Mouse (Mus musculus): ENCODE measurements around the gene Antxr1.

The Antxr1 gene

GRCm38 (mm10) chr6:87203467-87203866 lies 132.2 kb downstream of the Antxr1 start:
- in situ Hi-C loops (cut with MboI; ENCODE audit: unreplicated experiment in 2 of 2), result no loop called here

- in situ Hi-C loops (cut with MboI; ENCODE audit: unreplicated experiment in 2 of 2), result no loop called here
These were observed 132.6 kb downstream of the Antxr1 start for GRCm38 (mm10) chr6:87203065-87203464.

DNA sequence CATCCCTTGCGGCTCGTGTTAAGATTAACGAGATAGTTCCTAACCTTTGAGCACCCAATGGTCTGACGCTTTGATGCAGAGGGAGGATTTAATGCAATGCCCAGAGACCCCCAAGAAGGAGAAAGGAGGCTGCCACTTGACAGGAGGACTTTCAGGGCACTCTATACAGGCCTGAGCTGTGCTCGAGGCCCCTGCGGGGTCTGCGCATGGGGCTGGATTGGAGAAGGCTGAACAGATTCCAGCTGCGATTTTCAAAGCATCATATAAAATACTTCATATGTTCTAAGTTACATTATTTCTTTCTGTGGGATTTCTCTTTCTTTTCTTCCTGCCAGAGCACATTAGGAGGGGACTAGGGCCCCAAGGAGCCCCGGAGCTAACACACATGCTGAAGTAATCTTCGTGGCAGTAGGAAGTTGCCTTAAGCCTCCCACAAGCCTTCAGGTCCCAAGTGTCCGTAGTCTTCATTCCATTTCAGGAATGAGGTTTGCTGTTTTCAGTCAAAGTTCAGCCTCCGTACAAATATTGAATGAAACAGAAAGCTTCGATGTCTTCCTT lies 133.5 kb downstream of the Antxr1 start:
- in situ Hi-C loops (cut with MboI; ENCODE audit: unreplicated experiment in 2 of 2), result no loop called here

- in situ Hi-C loops (cut with MboI; ENCODE audit: unreplicated experiment in 2 of 2), result no loop called here
These were observed 145.9 kb downstream of the Antxr1 start for GRCm38 (mm10) chr6:87189755-87190154.

GRCm38 (mm10) chr6:87186988-87187387 lies 148.6 kb downstream of the Antxr1 start:
- in situ Hi-C loops (cut with MboI; ENCODE audit: unreplicated experiment in 2 of 2), result no loop called here

GRCm38 (mm10) chr6:87184418-87184817 lies 151.2 kb downstream of the Antxr1 start:
- in situ Hi-C loops (cut with MboI; ENCODE audit: unreplicated experiment in 2 of 2), result no loop called here

DNA sequence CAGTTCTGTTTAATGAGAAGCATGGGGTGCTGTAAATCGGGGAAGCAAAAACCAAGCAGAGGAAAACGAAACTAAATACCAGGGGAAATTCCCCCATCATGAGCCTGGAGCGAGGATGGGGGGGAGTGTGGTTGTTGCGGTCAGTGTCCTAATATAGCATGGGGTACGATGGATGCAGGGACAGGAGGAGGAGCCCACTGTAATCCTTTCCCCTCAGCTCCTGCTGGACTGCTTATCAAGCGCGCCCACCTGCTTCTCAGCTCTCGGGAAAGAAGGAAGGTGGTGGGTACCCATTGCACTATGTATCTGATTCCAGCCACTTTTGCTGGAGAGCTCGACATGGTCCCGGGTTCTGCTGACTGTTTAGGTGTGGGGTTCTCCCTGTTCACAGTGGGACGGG lies 151.6 kb downstream of the Antxr1 start:
- in situ Hi-C loops (cut with MboI; ENCODE audit: unreplicated experiment in 2 of 2), result no loop called here

- in situ Hi-C loops (cut with MboI; ENCODE audit: unreplicated experiment in 2 of 2), result no loop called here
These were observed 152.5 kb downstream of the Antxr1 start for GRCm38 (mm10) chr6:87183159-87183558.

GRCm38 (mm10) chr6:87182736-87183135 lies 152.9 kb downstream of the Antxr1 start:
- in situ Hi-C loops (cut with MboI; ENCODE audit: unreplicated experiment in 2 of 2), result no loop called here

- in situ Hi-C loops (cut with MboI; ENCODE audit: unreplicated experiment in 2 of 2), result loop anchor here in 1 of 2 experiments (5.0 kb wide), 1 partner anchor 51 kb away; no protein-coding TSS in a partner anchor
These were observed 164.2 kb downstream of the Antxr1 start for GRCm38 (mm10) chr6:87171461-87171860.

DNA sequence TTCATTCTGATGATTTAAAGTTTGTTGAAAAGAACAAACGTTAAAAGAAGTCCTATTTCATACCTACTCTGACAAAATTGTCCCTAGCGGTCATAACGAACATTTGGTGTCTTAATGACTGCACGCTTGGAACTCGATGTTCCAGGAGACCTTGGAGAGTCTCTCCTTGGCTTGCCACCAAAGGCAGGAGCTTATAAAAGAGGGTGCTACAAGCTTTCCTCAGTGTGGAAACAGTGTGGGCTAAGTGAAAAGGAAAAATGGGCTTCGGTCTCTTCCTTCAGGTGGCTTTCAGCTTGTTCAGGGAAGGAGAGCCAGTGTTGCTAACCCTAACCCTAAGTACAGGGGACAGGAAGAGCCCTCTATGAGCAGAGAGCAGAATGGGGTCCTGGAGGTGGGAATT lies 164.7 kb downstream of the Antxr1 start:
- in situ Hi-C loops (cut with MboI; ENCODE audit: unreplicated experiment in 2 of 2), result loop anchor here in 1 of 2 experiments (5.0 kb wide), 1 partner anchor 51 kb away; no protein-coding TSS in a partner anchor

DNA sequence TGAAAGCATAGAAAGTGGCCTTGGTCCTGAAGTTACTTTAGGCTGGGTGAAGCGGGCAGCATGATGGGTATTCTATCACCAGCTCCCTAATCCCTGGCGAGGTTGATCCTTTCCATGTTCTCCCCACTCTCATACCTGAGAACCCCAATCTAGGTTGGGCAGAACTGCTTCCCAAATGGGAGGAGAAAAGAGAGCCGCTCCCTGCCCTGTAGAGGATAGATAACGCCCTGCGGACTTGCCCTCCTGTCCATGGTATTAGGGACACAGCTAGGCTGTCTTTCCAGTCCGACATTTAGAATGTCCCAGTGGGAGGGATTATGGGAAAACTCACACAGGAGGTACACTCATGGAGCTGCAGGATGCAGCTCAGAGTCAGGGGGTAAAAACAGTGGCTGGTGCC lies 165.3 kb downstream of the Antxr1 start:
- in situ Hi-C loops (cut with MboI; ENCODE audit: unreplicated experiment in 2 of 2), result loop anchor here in 1 of 2 experiments (5.0 kb wide), 1 partner anchor 52 kb away; no protein-coding TSS in a partner anchor

- in situ Hi-C loops (cut with MboI; ENCODE audit: unreplicated experiment in 2 of 2), result no loop called here
These were observed 167.6 kb downstream of the Antxr1 start for GRCm38 (mm10) chr6:87168021-87168420.

DNA sequence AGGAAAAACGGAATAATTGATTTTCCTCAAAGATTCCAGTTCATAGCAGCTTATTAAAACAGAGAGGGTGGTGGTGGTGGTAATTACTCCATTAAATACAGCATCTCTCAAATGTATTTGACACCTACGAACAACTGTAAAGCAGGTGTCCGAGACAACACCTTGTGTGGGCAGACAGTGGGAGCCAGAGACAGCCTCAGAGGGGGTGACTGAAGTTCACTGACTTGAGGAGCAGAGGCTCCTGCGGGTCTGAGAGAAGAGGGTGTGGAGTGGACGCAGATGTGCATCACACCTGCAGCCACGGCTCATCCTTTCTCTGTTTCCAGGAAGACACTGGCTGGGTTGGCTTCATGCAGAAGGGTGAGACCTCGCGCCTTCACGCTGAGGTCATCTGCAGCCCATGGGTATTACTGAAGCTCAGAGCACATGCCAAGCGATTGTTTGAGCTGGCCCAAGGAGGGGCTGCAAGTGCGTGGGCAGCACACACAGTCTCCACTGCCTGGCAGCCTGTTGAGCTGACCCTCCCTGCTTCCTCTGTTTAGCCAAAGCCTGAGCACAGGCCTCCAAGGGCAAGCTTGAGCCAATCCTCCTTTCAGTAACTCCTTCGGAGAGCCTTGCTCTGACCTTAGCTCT lies 168.8 kb downstream of the Antxr1 start:
- in situ Hi-C loops (cut with MboI; ENCODE audit: unreplicated experiment in 2 of 2), result no loop called here

- in situ Hi-C loops (cut with MboI; ENCODE audit: unreplicated experiment in 2 of 2), result no loop called here
These were observed 169.9 kb downstream of the Antxr1 start for GRCm38 (mm10) chr6:87165536-87166311.

DNA sequence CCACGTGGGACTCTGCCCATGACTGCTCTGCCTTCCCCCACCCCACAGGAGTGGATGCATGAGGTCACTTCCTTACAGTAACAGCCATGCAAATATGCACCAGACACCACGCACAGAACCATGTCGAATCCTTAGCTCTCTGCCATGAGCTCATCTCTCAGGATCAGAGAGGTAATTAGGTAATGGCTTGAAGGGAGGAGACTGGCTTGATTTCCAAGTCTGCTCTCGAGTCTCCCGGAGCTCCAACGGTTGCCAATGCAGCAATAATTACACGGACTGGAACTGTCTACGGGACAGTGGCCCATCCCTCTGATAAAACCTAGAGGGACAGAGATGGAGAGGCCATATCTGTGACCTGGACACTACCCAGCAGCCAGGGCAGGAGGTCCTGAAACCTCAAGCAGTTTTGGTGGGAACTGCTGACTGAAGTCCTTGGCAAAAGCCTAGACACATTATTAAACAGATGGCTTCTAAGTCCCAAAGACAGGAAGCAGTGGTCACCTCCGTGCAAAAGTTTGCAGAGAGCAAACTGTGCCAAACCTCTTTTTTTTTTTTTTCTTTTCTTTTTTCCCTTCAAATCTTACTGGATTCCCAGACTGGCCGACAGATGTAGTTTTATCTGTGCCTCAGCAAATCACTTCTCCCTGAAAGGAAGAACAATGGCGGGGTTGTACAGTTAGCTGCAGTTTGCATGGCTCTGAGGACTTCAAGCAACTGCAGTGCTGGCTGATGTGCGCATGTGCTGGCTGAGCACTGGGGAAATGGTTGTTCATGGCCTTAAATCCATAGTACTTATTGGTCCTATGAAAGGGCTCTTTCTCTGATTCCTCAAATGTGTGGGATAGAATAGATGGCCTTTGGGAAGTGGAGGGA lies 174.0 kb downstream of the Antxr1 start:
- in situ Hi-C loops (cut with MboI; ENCODE audit: unreplicated experiment in 2 of 2), result no loop called here

GRCm38 (mm10) chr6:87160196-87160595 lies 175.4 kb downstream of the Antxr1 start:
- in situ Hi-C loops (cut with MboI; ENCODE audit: unreplicated experiment in 2 of 2), result no loop called here

- in situ Hi-C loops (cut with MboI; ENCODE audit: unreplicated experiment in 2 of 2), result no loop called here
These were observed 177.5 kb downstream of the Antxr1 start for GRCm38 (mm10) chr6:87158062-87158623.

DNA sequence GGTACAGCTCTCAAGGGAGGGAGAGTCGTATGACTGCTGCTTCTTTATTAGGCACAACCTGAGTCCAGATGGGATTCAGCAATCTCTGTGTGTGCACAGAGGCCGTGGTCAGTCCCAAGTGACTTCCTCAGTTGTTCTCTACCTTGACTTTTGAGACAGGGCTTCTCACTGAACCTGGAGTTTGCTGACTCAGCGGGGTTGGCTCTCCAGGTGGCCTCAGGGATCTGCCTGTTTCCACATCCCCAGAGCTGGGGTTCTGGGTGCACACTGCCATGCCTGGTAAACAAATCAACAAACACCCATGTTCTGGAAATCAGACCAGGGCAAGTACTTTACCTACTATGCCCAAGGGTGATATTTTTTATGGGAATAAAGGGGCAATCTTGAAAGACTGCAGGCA lies 181.8 kb downstream of the Antxr1 start:
- in situ Hi-C loops (cut with MboI; ENCODE audit: unreplicated experiment in 2 of 2), result loop anchor here in 1 of 2 experiments (5.0 kb wide), 1 partner anchor 42 kb away; no protein-coding TSS in a partner anchor

DNA sequence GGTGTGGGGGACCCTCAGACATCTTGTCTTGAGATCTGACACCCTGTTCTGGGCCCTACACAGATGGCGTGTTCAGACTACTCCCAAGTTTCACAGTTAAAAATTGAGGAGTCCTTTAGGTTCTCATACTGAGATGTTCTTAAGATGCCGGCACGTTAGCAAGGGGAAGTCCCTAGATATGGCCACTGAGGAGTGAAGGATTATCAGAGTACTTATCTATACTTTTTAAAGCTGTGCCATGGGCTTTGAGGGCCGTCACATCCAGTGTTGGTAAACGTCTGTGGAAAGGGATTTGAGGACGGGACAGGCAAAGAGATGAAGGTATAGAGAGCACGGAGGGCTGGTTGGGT lies 182.4 kb downstream of the Antxr1 start:
- in situ Hi-C loops (cut with MboI; ENCODE audit: unreplicated experiment in 2 of 2), result loop anchor here in 1 of 2 experiments (5.0 kb wide), 1 partner anchor 41 kb away; no protein-coding TSS in a partner anchor
